Mouse (Mus musculus) kidney, embryonic 14.5 days (tissue): ENCODE data around the gene Camta1. TPM values are rescaled to one million over a fixed set of nuclear protein-coding genes. Genes with fewer than 3 reads are reported as not detected.

Experiments
- ATAC-seq: fragments of 200-750 bp; cut with Nextera tagmentation; 2 replicates; pipeline ENCODE4 v1.8.0; 2017; ENCODE audit warnings: moderate number of reproducible peaks, mild to moderate bottlenecking, moderate TSS enrichment, moderate library complexity; ENCODE audit not compliant: low FRiP score, low TSS enrichment
- H3K27ac ChIP-seq: fragments of 300-500 bp; sonication (generic); 2 replicates; pipeline ENCODE4 v1.5.1; 2014; ENCODE audit warnings: low read depth, mild to moderate bottlenecking, low read length, moderate library complexity, mixed read lengths
- H3K27me3 ChIP-seq: fragments of 300-500 bp; sonication (generic); 2 replicates; pipeline ENCODE4 v1.6.1; 2014; ENCODE audit warnings: mild to moderate bottlenecking, low read length; ENCODE audit not compliant: control insufficient read depth, insufficient read depth
- H3K36me3 ChIP-seq: fragments of 300-500 bp; sonication (generic); 2 replicates; pipeline ENCODE4 v1.6.1; 2014; ENCODE audit warnings: low read length, mixed read lengths; ENCODE audit not compliant: control insufficient read depth, insufficient read depth
- H3K4me1 ChIP-seq: fragments of 300-500 bp; sonication (generic); 2 replicates; pipeline ENCODE4 v1.6.1; 2014; ENCODE audit warnings: low read length, mixed read lengths; ENCODE audit not compliant: control insufficient read depth, insufficient read depth
- H3K4me2 ChIP-seq: fragments of 300-500 bp; sonication (generic); replicated peaks from 2 replicates; pipeline ENCODE4 v1.6.1; 2014; ENCODE audit warnings: low read depth, mild to moderate bottlenecking, low read length
- H3K4me3 ChIP-seq: fragments of 300-500 bp; sonication (generic); 2 replicates; pipeline ENCODE4 v1.5.1; 2014; ENCODE audit warnings: mild to moderate bottlenecking, low read length
- H3K9ac ChIP-seq: fragments of 300-500 bp; sonication (generic); 2 replicates; pipeline ENCODE4 v1.6.1; 2014; ENCODE audit warnings: low read depth, mild to moderate bottlenecking, low read length, moderate library complexity
- H3K9me3 ChIP-seq: fragments of 300-500 bp; sonication (generic); 2 replicates; pipeline ENCODE4 v1.6.1; 2016; ENCODE audit warnings: low read length; ENCODE audit not compliant: control insufficient read depth
- WGBS: fragments of 180-500 bp; shearing (Covaris S2); extraction: QIAGEN DNeasy Blood & Tissue Kit; methylation state at CpG from one replicate; pipeline ENCODE4 v1.1.7; 2014; 5-methylcytosine and 5-hydroxymethylcytosine counted together
- polyA plus RNA-seq: library from polyadenylated mRNA; unstranded; fragments of >200 nt; fragmentation: Nextera tagmentation; extraction: Ambion mirVana; gene quantifications from 2 replicates; pipeline ENCODE4 v1.2.1, GENCODE M21; 2014

The Camta1 gene
- polyA plus RNA-seq, 1 experiment from 2014 or later: 107 TPM

DNA sequence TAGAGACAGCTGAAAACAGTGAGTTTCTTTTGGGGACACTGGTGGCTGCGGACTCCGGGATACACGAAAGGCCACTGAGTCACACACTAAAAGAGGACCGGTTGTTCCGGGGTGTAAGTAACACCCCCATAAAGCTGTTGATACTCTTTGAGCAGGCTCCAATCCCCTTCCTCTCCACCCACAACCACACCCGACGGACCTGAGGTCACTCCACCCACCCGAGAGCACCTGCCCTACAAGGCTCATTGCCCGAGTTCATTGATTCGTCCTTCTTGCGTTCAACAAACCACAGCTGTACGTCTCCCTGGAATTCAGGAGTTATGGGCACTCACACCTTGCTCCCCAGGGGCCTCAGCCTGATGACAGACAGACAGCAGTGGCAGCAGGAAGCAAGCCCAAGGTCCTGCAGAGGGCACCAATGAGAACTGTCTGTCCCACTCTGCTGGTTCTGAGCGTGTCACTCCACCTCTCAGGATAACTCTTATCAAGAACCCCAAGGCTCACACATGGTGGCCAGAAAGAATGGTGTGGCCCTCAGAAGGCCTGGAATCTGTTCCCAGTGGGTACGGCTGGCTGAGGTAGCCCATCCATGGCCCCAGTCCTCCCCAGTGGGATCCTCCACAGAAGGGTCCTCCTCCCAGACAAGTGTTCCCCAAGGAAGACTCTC is 158.5 kb downstream of the Camta1 start:
- no peak for ATAC-seq
- Histone ChIP-seq H3K27me3 (no peaks in the 10 kb centered on the region), H3K27ac (no peak overlapping the region), H3K36me3 (no peaks in the 10 kb centered on the region), H3K9me3 (no peaks in the 10 kb centered on the region), H3K4me3 (no peak overlapping the region), H3K9ac (no peak overlapping the region), H3K4me2 (no peak overlapping the region), H3K4me1 (no peaks in the 10 kb centered on the region)
- WGBS: 75% methylated on average over 14 of the region's 14 CpGs

DNA sequence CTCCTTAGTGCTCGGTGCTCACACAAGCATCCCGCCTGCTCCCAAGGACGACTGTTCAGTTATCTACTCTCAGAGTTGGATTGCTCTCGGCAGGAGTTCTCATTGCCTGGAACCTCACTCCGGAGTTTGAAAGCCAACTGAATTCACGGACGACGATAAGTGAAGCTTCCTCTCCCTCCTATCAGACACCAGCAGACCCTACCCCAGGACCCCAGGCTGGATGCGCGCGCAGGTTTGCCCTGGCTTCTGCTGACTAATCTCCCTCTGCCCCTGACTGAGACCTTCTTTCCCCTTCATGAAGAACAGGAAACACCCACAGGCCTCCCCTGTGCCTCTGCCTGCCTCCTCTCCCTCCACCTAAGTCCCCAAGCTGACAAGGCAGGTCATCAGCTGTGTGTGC is 159.2 kb downstream of the Camta1 start:
- no peaks in the 10 kb centered on the region for H3K36me3 ChIP-seq
- no peaks in the 10 kb centered on the region for H3K27me3 ChIP-seq
- no peak overlapping the region for H3K4me2 ChIP-seq
- WGBS: 86% methylated on average over 11 of the region's 11 CpGs
- no peak overlapping the region for H3K9ac ChIP-seq
- H3K27ac ChIP-seq: no peak overlapping the region
- H3K4me1 ChIP-seq: no peaks in the 10 kb centered on the region
- H3K4me3 ChIP-seq: no peak overlapping the region
- H3K9me3 ChIP-seq: no peaks in the 10 kb centered on the region
- no peak for ATAC-seq

DNA sequence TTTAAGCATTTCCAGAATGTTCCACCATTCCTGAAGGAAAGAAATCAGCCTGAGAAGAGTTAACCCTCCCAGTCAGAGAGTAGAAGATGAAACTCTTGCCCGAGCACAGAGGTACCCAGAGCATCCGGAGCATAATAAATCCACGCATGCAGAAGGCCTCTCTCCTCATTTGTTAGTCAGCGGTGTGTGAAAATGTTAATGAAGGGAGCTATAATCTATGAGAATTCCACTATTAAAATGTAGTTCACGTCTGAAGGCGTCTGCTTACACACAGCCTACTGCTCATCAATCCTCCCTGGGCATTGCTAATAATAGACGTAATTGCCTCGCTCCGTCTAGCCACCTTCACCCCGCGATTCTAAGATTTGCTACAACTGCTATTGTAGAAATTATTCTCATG is 165.7 kb downstream of the Camta1 start:
- H3K36me3 ChIP-seq: no peaks in the 10 kb centered on the region
- no peak overlapping the region for H3K9ac ChIP-seq
- H3K9me3 ChIP-seq: no peaks in the 10 kb centered on the region
- H3K4me3 ChIP-seq: no peak overlapping the region
- no peak overlapping the region for H3K4me2 ChIP-seq
- no peaks in the 10 kb centered on the region for H3K4me1 ChIP-seq
- no peak overlapping the region for H3K27ac ChIP-seq
- WGBS: 71% methylated on average over 11 of the region's 11 CpGs
- no peaks in the 10 kb centered on the region for H3K27me3 ChIP-seq
- ATAC-seq: no peak

DNA sequence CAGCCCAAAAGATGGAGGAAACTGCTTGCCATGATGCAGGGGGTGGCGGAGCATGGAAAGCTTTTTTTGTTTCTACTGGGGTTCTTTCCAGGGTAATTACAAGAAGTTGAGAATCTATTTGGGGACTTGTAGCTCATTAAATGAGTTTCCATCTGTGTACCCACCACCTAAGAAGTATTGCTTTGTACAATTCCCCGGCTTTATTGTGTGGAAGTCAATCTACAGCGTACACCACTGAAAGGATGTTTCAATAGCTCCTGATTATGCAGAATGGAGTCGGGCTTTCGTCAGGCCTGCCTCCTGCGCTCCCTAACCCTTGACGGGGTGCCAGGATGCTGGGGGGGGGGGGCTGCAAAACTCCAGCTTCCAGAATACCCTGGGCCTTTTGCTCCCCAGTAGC is 167.1 kb downstream of the Camta1 start:
- Histone ChIP-seq H3K9me3 (no peaks in the 10 kb centered on the region), H3K4me1 (no peaks in the 10 kb centered on the region)

DNA sequence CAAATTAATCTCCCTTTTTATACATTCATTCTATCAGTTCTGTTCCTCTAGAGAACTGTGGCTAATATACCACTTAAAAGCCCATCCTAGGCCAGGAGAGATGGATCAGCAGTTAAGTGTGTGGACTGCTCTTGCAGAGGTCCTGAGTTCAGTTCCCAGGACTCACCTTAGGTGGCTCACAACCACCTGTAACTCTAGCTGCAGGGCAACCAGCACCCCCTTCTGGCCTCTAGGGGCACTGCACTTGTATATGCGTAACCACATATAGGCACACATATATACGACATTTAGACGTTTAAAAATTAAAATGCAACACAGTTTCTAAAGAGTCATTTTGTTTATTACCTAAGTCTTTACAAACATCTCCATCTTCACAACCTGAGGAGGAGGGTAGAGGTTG is 167.6 kb downstream of the Camta1 start:
- Histone ChIP-seq H3K4me3 (no peak overlapping the region), H3K36me3 (no peaks in the 10 kb centered on the region), H3K27me3 (no peaks in the 10 kb centered on the region), H3K4me1 (no peaks in the 10 kb centered on the region), H3K9ac (no peak overlapping the region), H3K27ac (no peak overlapping the region), H3K4me2 (no peak overlapping the region), H3K9me3 (no peaks in the 10 kb centered on the region)
- no peak for ATAC-seq
- WGBS: 91% methylated on average over 3 of the region's 3 CpGs

More for the DNA sequence above, 167.1 kb downstream of the Camta1 start:
- no peaks in the 10 kb centered on the region for H3K36me3 ChIP-seq
- no peak overlapping the region for H3K4me3 ChIP-seq
- no peaks in the 10 kb centered on the region for H3K27me3 ChIP-seq
- no peak for ATAC-seq
- 92% methylated on average over 7 of the region's 7 CpGs for WGBS
- H3K27ac ChIP-seq: no peak overlapping the region
- H3K4me2 ChIP-seq: no peak overlapping the region
- H3K9ac ChIP-seq: no peak overlapping the region

DNA sequence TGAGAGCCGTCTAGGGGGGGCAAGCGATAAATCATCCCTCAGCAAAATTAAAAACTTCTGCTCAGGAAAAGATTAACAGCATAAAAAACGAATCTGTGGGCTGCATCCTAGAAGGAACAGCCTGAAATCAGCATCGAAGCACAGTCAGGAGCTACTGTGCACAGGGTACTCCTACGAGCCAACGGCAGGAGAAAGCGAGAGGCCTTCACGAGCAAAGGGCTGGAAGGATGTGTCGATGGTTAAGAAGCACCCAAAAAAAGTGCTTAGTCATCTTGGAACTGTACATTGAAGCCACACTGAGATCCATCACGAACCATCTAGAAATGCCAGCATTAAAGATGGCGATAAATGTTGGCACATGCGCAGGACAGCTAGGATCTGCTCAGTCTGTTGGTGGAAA is 171.6 kb downstream of the Camta1 start:
- ATAC-seq: no peak
- 61% methylated on average over 12 of the region's 12 CpGs for WGBS
- Histone ChIP-seq H3K9ac (no peak overlapping the region), H3K36me3 (no peaks in the 10 kb centered on the region), H3K27me3 (no peaks in the 10 kb centered on the region), H3K27ac (no peak overlapping the region), H3K4me1 (no peaks in the 10 kb centered on the region), H3K4me3 (no peak overlapping the region), H3K9me3 (no peaks in the 10 kb centered on the region), H3K4me2 (no peak overlapping the region)

DNA sequence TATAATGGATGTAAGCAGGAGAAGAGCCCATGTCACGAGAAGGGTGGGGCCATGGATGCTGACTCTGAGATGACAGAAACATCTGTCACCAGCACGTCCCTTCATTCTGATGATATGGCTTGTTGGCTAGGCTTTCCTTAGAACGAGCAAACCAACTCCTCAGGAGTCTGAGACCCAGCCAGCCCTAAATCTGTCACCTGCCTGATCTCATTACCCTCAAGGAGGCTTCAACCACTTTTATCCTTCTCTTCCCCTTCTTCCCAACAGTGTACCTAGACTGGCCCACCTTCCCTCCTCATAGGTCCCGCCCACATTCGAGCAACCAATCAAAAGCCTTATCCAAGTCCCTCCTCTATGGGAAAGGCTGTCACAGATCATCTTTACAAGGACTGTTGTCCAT is 173.5 kb downstream of the Camta1 start:
- Histone ChIP-seq H3K9ac (no peak overlapping the region), H3K4me3 (no peak overlapping the region), H3K27ac (no peak overlapping the region), H3K4me1 (no peaks in the 10 kb centered on the region), H3K27me3 (no peaks in the 10 kb centered on the region), H3K36me3 (no peaks in the 10 kb centered on the region), H3K9me3 (no peaks in the 10 kb centered on the region), H3K4me2 (no peak overlapping the region)
- ATAC-seq: no peak
- WGBS: 88% methylated on average over 5 of the region's 5 CpGs

DNA sequence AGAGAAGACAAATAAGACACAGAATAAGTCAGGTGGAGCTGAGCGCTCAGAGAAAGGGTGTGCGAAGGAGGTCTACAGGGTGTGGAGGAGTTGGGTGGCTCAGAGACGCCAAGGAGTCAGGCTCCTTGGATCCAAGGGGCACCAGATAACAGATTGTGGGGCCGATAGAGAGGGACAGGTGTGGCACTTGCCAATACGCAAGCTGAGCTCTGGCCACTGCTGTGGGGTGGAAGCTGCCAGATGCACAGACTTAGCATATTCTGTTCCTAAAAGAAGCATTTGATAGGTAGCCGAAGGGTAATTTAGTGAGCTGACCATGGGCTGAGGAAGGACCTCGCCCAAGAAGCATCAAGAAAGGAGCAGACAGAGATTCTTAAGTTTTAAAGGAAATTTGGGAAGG is 177.1 kb downstream of the Camta1 start:
- no peak overlapping the region for H3K4me3 ChIP-seq
- no peak overlapping the region for H3K27ac ChIP-seq
- H3K9ac ChIP-seq: no peak overlapping the region
- H3K36me3 ChIP-seq: no peaks in the 10 kb centered on the region
- no peak for ATAC-seq
- no peaks in the 10 kb centered on the region for H3K27me3 ChIP-seq
- no peaks in the 10 kb centered on the region for H3K4me1 ChIP-seq
- H3K4me2 ChIP-seq: no peak overlapping the region
- WGBS: 83% methylated on average over 7 of the region's 7 CpGs
- H3K9me3 ChIP-seq: no peaks in the 10 kb centered on the region

DNA sequence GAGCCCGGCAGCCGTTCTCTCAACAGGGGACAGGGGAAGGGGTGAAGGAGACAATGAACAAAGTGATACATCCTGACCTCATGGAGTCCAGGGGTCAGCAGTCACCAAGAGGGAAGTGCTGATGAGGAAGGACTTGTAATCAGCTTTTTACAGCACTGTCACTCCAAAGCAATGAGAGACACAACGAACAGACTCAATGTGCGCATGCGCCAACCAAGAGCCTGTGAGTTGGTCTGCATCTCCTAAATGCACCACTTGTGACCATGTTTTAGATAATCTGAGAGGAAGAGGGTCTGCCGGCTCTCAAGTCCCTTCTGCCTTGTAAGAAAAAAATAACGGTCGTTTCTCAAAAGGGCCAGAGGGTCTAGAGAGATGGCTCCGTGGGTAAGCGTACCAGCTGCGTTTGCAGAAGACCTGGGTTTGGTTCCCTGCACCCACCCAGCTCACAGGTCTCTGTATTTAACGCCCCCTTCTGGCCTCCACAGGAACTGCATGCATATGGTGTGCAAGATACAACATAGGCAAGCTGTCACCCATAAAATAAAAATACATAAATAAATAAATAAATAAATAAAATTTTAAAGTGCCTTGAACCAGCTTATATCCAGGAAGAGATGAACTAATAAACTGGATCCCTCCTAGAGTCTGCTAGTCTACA is 178.7 kb downstream of the Camta1 start:
- no peak overlapping the region for H3K9ac ChIP-seq
- WGBS: 79% methylated on average over 12 of the region's 12 CpGs
- no peak for ATAC-seq

More for the DNA sequence above, 178.7 kb downstream of the Camta1 start:
- Histone ChIP-seq H3K27ac (no peak overlapping the region), H3K27me3 (no peaks in the 10 kb centered on the region), H3K9me3 (peaks cover 4% of the 10 kb centered on the region; the same call in 1 of the 2 replicates), H3K4me3 (no peak overlapping the region), H3K4me2 (no peak overlapping the region), H3K36me3 (no peaks in the 10 kb centered on the region), H3K4me1 (no peaks in the 10 kb centered on the region)
